Mouse (Mus musculus): ENCODE measurements around the gene Sectm1a. TPM values are rescaled to one million over a fixed set of nuclear protein-coding genes. Genes with fewer than 3 reads are reported as not detected.
"Not testable (repeated sequence)": the region's sequence is repeated elsewhere in the genome, so short reads cannot be mapped to it uniquely, and the experiment has no call there.

Sectm1a gene
- polyA plus RNA-seq, 1 experiment from 2014 or later, result not detected

DNA sequence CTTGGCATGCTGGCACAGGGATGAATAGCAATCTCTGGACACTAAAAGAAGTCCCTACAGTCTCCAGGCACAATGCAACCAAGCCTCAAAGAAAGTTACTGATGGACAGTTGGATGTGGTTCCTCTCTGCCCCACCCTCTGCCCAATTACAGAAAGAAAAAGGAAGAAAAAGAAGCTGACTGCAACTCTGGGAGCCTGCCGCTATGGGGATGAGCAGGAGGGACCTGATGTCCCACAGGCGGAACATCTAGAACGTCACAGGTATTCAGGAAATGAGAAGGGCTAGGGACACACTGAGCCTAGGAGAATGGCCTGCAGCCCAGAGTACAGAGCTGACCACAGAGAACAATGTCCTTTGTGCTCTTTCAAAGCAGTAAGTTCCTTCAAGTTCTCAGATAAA is 1.2 kb upstream of the Sectm1a start:
- WGBS, result 85% methylated on average over 3 of the region's 3 CpGs
- no peak for DNase-seq (ENCODE audit: low spot score)
- H3K9ac ChIP-seq (ENCODE audit: low read length), result no peak overlapping the region

DNA sequence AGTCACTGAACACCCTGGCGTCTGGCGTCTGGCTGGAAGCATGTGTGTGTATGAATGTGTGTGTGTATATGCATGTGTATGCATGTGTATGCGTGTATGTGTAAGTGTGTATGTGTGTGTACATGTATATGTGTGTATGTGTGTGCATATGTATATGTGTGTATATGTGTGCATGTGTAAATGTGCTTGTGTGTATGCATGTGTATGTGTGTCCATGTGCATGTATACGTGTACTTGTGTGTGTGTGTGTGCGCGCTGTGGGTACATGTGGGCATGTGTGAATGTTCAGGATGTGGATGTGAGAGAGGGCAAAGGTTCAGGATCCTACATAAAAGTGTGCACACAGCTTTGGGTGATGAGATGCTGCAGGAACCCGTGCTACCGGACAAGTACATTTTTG is 690 bp downstream of the Sectm1a start:
- no peak overlapping the region for H3K4me3 ChIP-seq (ENCODE audit: low read depth, low read length)
- no peaks in the 10 kb centered on the region for H3K4me1 ChIP-seq (ENCODE audit: control insufficient read depth, insufficient read depth, low read length)
- no peak for ATAC-seq (ENCODE audit: insufficient read depth, low FRiP score, low TSS enrichment)
- H3K27ac ChIP-seq (ENCODE audit: low read depth, low read length), result no peak overlapping the region
- no peaks in the 10 kb centered on the region for H3K9me3 ChIP-seq (ENCODE audit: control insufficient read depth, low read length)
- DNase-seq (ENCODE audit: low spot score), result no peak
- no peaks in the 10 kb centered on the region for H3K36me3 ChIP-seq (ENCODE audit: control insufficient read depth, insufficient read depth, low read length)
- no peak overlapping the region for H3K4me2 ChIP-seq (ENCODE audit: low read depth)
- 93% methylated on average over 8 of the region's 8 CpGs for WGBS
- no peak overlapping the region for H3K9ac ChIP-seq (ENCODE audit: low read length)
- H3K27me3 ChIP-seq (ENCODE audit: control insufficient read depth, insufficient read depth, low read length), result no peaks in the 10 kb centered on the region

More for the DNA sequence above, 1.2 kb upstream of the Sectm1a start:
- Histone ChIP-seq H3K9me3 (ENCODE audit: control insufficient read depth, low read length) (no peaks in the 10 kb centered on the region), H3K27ac (ENCODE audit: low read depth, low read length) (no peak overlapping the region), H3K4me2 (ENCODE audit: low read depth) (no peak overlapping the region), H3K27me3 (ENCODE audit: control insufficient read depth, insufficient read depth, low read length) (no peaks in the 10 kb centered on the region), H3K4me1 (ENCODE audit: control insufficient read depth, insufficient read depth, low read length) (no peaks in the 10 kb centered on the region), H3K4me3 (ENCODE audit: low read depth, low read length) (no peak overlapping the region), H3K36me3 (ENCODE audit: control insufficient read depth, insufficient read depth, low read length) (no peaks in the 10 kb centered on the region)
- ATAC-seq (ENCODE audit: insufficient read depth, low FRiP score, low TSS enrichment), result no peak

DNA sequence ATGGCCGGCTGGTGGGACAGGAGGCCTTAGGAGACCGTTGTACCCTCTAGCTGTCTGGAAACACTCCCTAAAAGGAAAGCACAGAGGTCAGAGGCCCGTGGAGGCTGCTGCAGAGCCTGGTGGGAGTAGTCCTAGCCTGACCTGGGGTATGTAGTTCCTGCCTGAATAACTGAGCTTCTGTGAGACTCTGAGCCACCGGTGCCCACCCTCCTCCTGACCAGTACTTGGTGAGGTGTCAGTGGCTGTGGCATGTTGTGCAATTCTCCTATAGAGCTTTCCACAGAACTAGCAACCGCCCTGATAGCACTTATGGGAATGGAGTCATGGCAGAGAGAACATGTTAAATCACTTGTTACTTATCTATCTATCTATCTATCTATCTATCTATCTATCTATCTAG is 5.4 kb downstream of the Sectm1a start:
- no peak for DNase-seq (ENCODE audit: low spot score)
- H3K9me3 ChIP-seq (ENCODE audit: control insufficient read depth, low read length), result no peaks in the 10 kb centered on the region
- no peak overlapping the region for H3K27ac ChIP-seq (ENCODE audit: low read depth, low read length)
- H3K4me3 ChIP-seq (ENCODE audit: low read depth, low read length), result no peak overlapping the region
- no peaks in the 10 kb centered on the region for H3K36me3 ChIP-seq (ENCODE audit: control insufficient read depth, insufficient read depth, low read length)
- no peak overlapping the region for H3K9ac ChIP-seq (ENCODE audit: low read length)
- WGBS, result 77% methylated on average over 5 of the region's 5 CpGs
- H3K4me2 ChIP-seq (ENCODE audit: low read depth), result no peak overlapping the region
- no peaks in the 10 kb centered on the region for H3K27me3 ChIP-seq (ENCODE audit: control insufficient read depth, insufficient read depth, low read length)
- no peak for ATAC-seq (ENCODE audit: insufficient read depth, low FRiP score, low TSS enrichment)
- no peaks in the 10 kb centered on the region for H3K4me1 ChIP-seq (ENCODE audit: control insufficient read depth, insufficient read depth, low read length)

DNA sequence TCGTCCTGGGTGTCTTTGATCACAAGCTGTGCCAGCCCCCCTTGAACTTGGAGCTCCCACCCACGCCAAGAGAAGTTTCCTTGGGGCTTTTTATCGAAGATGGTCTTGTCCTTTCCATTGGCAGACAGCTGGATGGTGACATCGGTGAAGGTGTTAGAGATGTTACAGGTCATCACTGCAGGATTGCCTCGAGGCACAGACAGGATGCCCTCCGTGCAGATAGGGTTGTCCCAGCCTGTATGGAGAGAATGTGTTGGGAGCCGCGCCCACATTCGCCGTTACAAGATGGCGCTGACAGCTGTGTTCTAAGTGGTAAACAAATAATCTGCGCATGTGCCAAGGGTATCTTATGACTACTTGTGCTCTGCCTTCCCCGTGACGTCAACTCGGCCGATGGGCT is 11.4 kb downstream of the Sectm1a start:
- H3K4me3 ChIP-seq (ENCODE audit: low read depth, low read length); ATAC-seq (ENCODE audit: insufficient read depth, low FRiP score, low TSS enrichment); H3K4me2 ChIP-seq (ENCODE audit: low read depth); H3K27ac ChIP-seq (ENCODE audit: low read depth, low read length); H3K9me3 ChIP-seq (ENCODE audit: control insufficient read depth, low read length); H3K36me3 ChIP-seq (ENCODE audit: control insufficient read depth, insufficient read depth, low read length); H3K4me1 ChIP-seq (ENCODE audit: control insufficient read depth, insufficient read depth, low read length); H3K27me3 ChIP-seq (ENCODE audit: control insufficient read depth, insufficient read depth, low read length); H3K9ac ChIP-seq (ENCODE audit: low read length); DNase-seq (ENCODE audit: low spot score): not testable (repeated sequence)
- 92% methylated on average over 11 of the region's 16 CpGs for WGBS

DNA sequence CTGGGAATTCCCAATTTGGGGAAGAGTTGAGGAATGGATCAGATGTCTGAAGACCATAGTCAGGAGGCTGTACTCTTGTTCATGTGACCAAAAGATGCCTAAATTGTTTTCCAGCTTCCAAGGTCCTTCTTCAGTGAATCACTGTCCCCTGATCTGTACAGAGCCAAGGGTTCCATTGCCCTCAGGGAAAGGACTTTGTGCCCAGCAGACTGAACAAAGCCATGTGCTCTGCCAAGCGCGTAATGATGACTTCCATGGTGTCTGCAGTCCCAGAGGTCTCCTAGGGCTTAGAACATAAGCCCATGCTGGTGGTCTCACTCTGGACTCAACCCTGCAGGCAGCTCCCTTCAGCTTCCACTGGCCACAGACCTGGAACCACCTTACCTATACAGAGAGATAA is 13.1 kb downstream of the Sectm1a start:
- no peaks in the 10 kb centered on the region for H3K9me3 ChIP-seq (ENCODE audit: control insufficient read depth, low read length)
- no peaks in the 10 kb centered on the region for H3K27me3 ChIP-seq (ENCODE audit: control insufficient read depth, insufficient read depth, low read length)
- ATAC-seq (ENCODE audit: insufficient read depth, low FRiP score, low TSS enrichment) (no peak), DNase-seq (ENCODE audit: low spot score) (no peak)
- no peak overlapping the region for H3K9ac ChIP-seq (ENCODE audit: low read length)
- no peak overlapping the region for H3K4me3 ChIP-seq (ENCODE audit: low read depth, low read length)
- no peaks in the 10 kb centered on the region for H3K4me1 ChIP-seq (ENCODE audit: control insufficient read depth, insufficient read depth, low read length)
- no peak overlapping the region for H3K4me2 ChIP-seq (ENCODE audit: low read depth)
- no peaks in the 10 kb centered on the region for H3K36me3 ChIP-seq (ENCODE audit: control insufficient read depth, insufficient read depth, low read length)
- H3K27ac ChIP-seq (ENCODE audit: low read depth, low read length), result no peak overlapping the region
- 87% methylated on average over 2 of the region's 2 CpGs for WGBS

DNA sequence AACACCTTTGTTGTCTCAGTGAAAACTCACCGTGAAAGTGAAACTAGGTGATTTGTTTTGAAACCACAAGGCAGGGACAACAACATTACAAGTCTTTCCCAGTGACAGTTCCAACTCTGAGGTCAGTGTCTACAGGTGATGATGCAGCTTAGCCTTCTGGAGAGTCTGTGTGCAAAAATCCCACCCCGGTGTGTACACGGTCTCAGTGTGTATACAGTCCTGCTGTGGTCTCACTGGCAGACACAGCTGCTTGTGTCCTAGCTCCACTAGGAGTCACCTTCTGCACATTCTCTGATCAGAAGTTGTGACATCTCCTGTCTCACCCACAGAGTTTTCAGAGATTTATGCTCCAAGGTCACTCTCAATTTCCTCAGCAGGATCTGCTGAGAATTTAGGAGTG is 16.8 kb downstream of the Sectm1a start:
- Histone ChIP-seq H3K4me3 (ENCODE audit: low read depth, low read length) (no peak overlapping the region), H3K4me1 (ENCODE audit: control insufficient read depth, insufficient read depth, low read length) (no peaks in the 10 kb centered on the region), H3K9me3 (ENCODE audit: control insufficient read depth, low read length) (no peaks in the 10 kb centered on the region), H3K36me3 (ENCODE audit: control insufficient read depth, insufficient read depth, low read length) (no peaks in the 10 kb centered on the region), H3K27ac (ENCODE audit: low read depth, low read length) (no peak overlapping the region), H3K9ac (ENCODE audit: low read length) (no peak overlapping the region), H3K4me2 (ENCODE audit: low read depth) (no peak overlapping the region), H3K27me3 (ENCODE audit: control insufficient read depth, insufficient read depth, low read length) (no peaks in the 10 kb centered on the region)
- ATAC-seq (ENCODE audit: insufficient read depth, low FRiP score, low TSS enrichment), result no peak
- DNase-seq (ENCODE audit: low spot score), result no peak
- WGBS, result 83% methylated on average over 3 of the region's 3 CpGs

DNA sequence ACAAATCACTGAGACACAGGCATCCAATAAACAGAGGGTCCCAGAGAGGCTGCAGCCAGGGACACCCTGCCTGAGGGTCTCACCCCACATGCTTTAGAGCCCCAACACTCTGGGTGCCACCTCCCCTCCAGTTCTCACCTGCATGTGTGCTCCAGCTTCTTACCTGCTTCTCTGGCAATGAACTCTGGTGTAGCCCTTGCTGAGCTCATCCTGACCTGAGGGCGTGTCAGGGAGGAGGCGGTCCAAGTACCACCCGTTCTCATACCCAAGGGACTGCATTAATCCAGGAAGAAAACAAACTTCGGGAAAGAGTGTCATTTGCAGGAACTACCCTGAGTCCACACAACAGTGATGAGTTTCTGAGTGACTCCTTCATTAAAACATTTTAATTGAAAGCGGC is 17.6 kb downstream of the Sectm1a start, which contains the start of gene Sectm1b:
TSS of gene Sectm1b (minus strand) at position 191 of the 400 bp plus-strand sequence.
- no peak within 1 kb of the TSS for H3K27ac ChIP-seq (ENCODE audit: low read depth, low read length)
- H3K4me3 ChIP-seq (ENCODE audit: low read depth, low read length), result no peak within 1 kb of the TSS
- H3K9ac ChIP-seq (ENCODE audit: low read length), result no peak within 1 kb of the TSS
- no peaks in the 10 kb centered on the region for H3K36me3 ChIP-seq (ENCODE audit: control insufficient read depth, insufficient read depth, low read length)
- 84% methylated on average over 5 of the region's 5 CpGs for WGBS
- no peak within 1 kb of the TSS for H3K4me2 ChIP-seq (ENCODE audit: low read depth)
- DNase-seq (ENCODE audit: low spot score), result no peak
- H3K4me1 ChIP-seq (ENCODE audit: control insufficient read depth, insufficient read depth, low read length), result no peaks in the 10 kb centered on the region
- H3K9me3 ChIP-seq (ENCODE audit: control insufficient read depth, low read length), result no peaks in the 10 kb centered on the region
- H3K27me3 ChIP-seq (ENCODE audit: control insufficient read depth, insufficient read depth, low read length), result no peaks in the 10 kb centered on the region
- ATAC-seq (ENCODE audit: insufficient read depth, low FRiP score, low TSS enrichment), result no peak

DNA sequence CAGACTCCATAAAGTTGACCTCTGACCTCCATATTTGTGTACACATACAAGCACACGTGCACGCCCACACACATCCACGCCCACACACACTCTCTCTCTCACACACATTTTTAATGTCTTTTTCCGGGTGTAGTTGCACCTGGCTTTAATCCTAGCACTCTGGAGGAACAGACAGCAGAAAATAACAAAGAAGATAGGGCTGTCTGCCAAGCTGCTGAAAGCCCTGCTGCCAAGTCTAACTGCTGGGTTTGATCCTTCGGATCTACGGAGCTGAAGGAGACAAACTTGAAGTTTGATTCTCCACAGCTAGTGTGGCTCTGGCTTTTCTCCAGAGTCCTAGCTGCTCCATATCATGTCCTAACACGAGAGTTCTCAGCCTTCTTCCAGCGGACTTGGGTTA is 19.4 kb downstream of the Sectm1a start:
- no peaks in the 10 kb centered on the region for H3K27me3 ChIP-seq (ENCODE audit: control insufficient read depth, insufficient read depth, low read length)

DNA sequence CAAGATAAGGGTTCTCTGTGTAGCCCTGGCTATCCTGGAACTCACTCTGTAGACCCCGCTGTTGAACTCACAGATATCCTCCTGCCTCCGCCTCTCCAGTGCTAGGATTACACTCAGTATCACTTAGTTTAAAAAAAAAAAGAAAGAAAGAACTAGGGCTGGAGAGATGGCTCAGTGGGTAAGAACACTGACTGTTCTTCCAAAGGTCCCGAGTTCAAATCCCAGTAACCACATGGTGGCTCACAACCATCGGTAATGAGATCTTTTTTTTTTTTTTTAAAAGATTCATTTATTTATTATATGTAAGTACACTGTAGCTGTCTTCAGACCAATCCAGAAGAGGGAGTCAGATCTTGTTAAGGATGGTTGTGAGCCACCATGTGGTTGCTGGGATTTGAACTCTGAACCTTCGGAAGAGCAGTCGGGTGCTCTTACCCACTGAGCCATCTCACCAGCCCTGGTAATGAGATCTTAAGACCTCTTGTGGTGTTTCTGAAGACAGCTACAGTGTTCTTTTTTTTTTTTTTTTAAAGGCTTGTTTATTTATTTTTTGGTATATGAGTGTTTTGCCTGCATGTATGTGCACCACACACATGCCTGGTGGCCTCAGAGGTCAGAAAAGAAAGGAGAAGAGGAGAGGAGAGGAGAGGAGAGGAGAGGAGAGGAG is 20.5 kb downstream of the Sectm1a start:
- WGBS, result 96% methylated on average over 6 of the region's 6 CpGs
- not testable (repeated sequence) for H3K27me3 ChIP-seq (ENCODE audit: control insufficient read depth, insufficient read depth, low read length); ATAC-seq (ENCODE audit: insufficient read depth, low FRiP score, low TSS enrichment); DNase-seq (ENCODE audit: low spot score); H3K9me3 ChIP-seq (ENCODE audit: control insufficient read depth, low read length); H3K36me3 ChIP-seq (ENCODE audit: control insufficient read depth, insufficient read depth, low read length); H3K4me1 ChIP-seq (ENCODE audit: control insufficient read depth, insufficient read depth, low read length); H3K9ac ChIP-seq (ENCODE audit: low read length); H3K4me2 ChIP-seq (ENCODE audit: low read depth); H3K27ac ChIP-seq (ENCODE audit: low read depth, low read length); H3K4me3 ChIP-seq (ENCODE audit: low read depth, low read length)

More for the DNA sequence above, 19.4 kb downstream of the Sectm1a start:
- no peaks in the 10 kb centered on the region for H3K36me3 ChIP-seq (ENCODE audit: control insufficient read depth, insufficient read depth, low read length)
- no peaks in the 10 kb centered on the region for H3K9me3 ChIP-seq (ENCODE audit: control insufficient read depth, low read length)
- no peak overlapping the region for H3K27ac ChIP-seq (ENCODE audit: low read depth, low read length)
- no peaks in the 10 kb centered on the region for H3K4me1 ChIP-seq (ENCODE audit: control insufficient read depth, insufficient read depth, low read length)
- no peak overlapping the region for H3K4me3 ChIP-seq (ENCODE audit: low read depth, low read length)
- ATAC-seq (ENCODE audit: insufficient read depth, low FRiP score, low TSS enrichment) (no peak), DNase-seq (ENCODE audit: low spot score) (no peak)
- 87% methylated on average over 8 of the region's 8 CpGs for WGBS
- H3K4me2 ChIP-seq (ENCODE audit: low read depth), result no peak overlapping the region
- H3K9ac ChIP-seq (ENCODE audit: low read length), result no peak overlapping the region
